Mouse (Mus musculus): ENCODE measurements around the gene Atp9a. TPM values are rescaled to one million over a fixed set of nuclear protein-coding genes. Genes with fewer than 3 reads are reported as not detected.

Gene Atp9a
- polyA plus RNA-seq, 1 experiment = 41.6 TPM

GRCm38 (mm10) chr2:168591076-168591475 is 151.1 kb downstream of the Atp9a start:
- no peaks in the 10 kb centered on the region for H3K79me2 ChIP-seq (ENCODE audit: control insufficient read depth, insufficient read depth)
- TF ChIP-seq POLR2A (IDR thresholded peaks at IDR 0.05; ENCODE audit: insufficient read length, low read depth) (no peak), MYOD1 (IDR thresholded peaks at IDR 0.05; ENCODE audit: control insufficient read depth in 1 of 3, insufficient read length in 2 of 3, low read depth in 2 of 3) (no peak)
- H3K36me3 ChIP-seq (ENCODE audit: control insufficient read depth, insufficient read depth) = no peaks in the 10 kb centered on the region
- no peak overlapping the region for H3K4me2 ChIP-seq (ENCODE audit: low read depth)
- H3ac ChIP-seq (ENCODE audit: control insufficient read depth, insufficient read length) = no peak overlapping the region
- H3K27me3 ChIP-seq (ENCODE audit: control insufficient read depth, insufficient read depth, insufficient read length) = no peaks in the 10 kb centered on the region
- H3K4me3 ChIP-seq = no peak overlapping the region

- Histone ChIP-seq H3K4me3 (no peak overlapping the region), H3K27me3 (ENCODE audit: control insufficient read depth, insufficient read depth, insufficient read length) (no peaks in the 10 kb centered on the region), H3K79me2 (ENCODE audit: control insufficient read depth, insufficient read depth) (no peaks in the 10 kb centered on the region), H3K36me3 (ENCODE audit: control insufficient read depth, insufficient read depth) (no peaks in the 10 kb centered on the region), H3ac (ENCODE audit: control insufficient read depth, insufficient read length) (no peak overlapping the region), H3K4me2 (ENCODE audit: low read depth) (no peak overlapping the region)
- TF ChIP-seq MYOD1 (IDR thresholded peaks at IDR 0.05; ENCODE audit: control insufficient read depth in 1 of 3, insufficient read length in 2 of 3, low read depth in 2 of 3) (no peak), USF1 (IDR thresholded peaks at IDR 0.05; ENCODE audit: low read depth) (no peak), CEBPB (IDR thresholded peaks at IDR 0.05; ENCODE audit: insufficient read depth, poor library complexity, severe bottlenecking) (no peak), POLR2A (IDR thresholded peaks at IDR 0.05; ENCODE audit: insufficient read length, low read depth) (no peak), POLR2AphosphoS2 (IDR thresholded peaks at IDR 0.05; ENCODE audit: insufficient read length, low read depth) (no peak), REST (IDR thresholded peaks at IDR 0.05; ENCODE audit: insufficient read depth, insufficient read length) (no peak), MAX (IDR thresholded peaks at IDR 0.05; ENCODE audit: low read depth) (no peak), MYOG (IDR thresholded peaks at IDR 0.05; ENCODE audit: control insufficient read depth in 1 of 3, insufficient read depth in 1 of 3, insufficient read length in 2 of 3, low read depth in 2 of 3) (no peak), E2F4 (IDR thresholded peaks at IDR 0.05; ENCODE audit: insufficient read depth) (no peak), SRF (IDR thresholded peaks at IDR 0.05; ENCODE audit: control insufficient read depth, insufficient read length, low read depth) (no peak), TCF12 (IDR thresholded peaks at IDR 0.05; ENCODE audit: insufficient read depth, poor library complexity, severe bottlenecking) (no peak)
Measured at GRCm38 (mm10) chr2:168590556-168590955, 151.7 kb downstream of the Atp9a start.

- H3ac ChIP-seq (ENCODE audit: control insufficient read depth, insufficient read length) = no peak overlapping the region
- no peaks in the 10 kb centered on the region for H3K36me3 ChIP-seq (ENCODE audit: control insufficient read depth, insufficient read depth)
- TF ChIP-seq MYOG (IDR thresholded peaks at IDR 0.05; ENCODE audit: control insufficient read depth in 1 of 3, insufficient read depth in 1 of 3, insufficient read length in 2 of 3, low read depth in 2 of 3) (no peak), MYOD1 (IDR thresholded peaks at IDR 0.05; ENCODE audit: control insufficient read depth in 1 of 3, insufficient read length in 2 of 3, low read depth in 2 of 3) (peak in 1 of 3 experiments; percentile 44)
- no peak overlapping the region for H3K4me2 ChIP-seq (ENCODE audit: low read depth)
- H3K4me3 ChIP-seq = no peak overlapping the region
- H3K79me2 ChIP-seq (ENCODE audit: control insufficient read depth, insufficient read depth) = no peaks in the 10 kb centered on the region
- no peaks in the 10 kb centered on the region for H3K27me3 ChIP-seq (ENCODE audit: control insufficient read depth, insufficient read depth, insufficient read length)
Measured at GRCm38 (mm10) chr2:168590168-168590551, 152.0 kb downstream of the Atp9a start.

GRCm38 (mm10) chr2:168589368-168590167 is 152.6 kb downstream of the Atp9a start:
- H3ac ChIP-seq (ENCODE audit: control insufficient read depth, insufficient read length) = no peak overlapping the region
- no peak for TF ChIP-seq TCF12 (IDR thresholded peaks at IDR 0.05; ENCODE audit: insufficient read depth, poor library complexity, severe bottlenecking)
- TF ChIP-seq MYOG (IDR thresholded peaks at IDR 0.05; ENCODE audit: control insufficient read depth in 1 of 3, insufficient read depth in 1 of 3, insufficient read length in 2 of 3, low read depth in 2 of 3) = no peak
- TF ChIP-seq POLR2A (IDR thresholded peaks at IDR 0.05; ENCODE audit: insufficient read length, low read depth) = no peak
- no peak for TF ChIP-seq POLR2AphosphoS2 (IDR thresholded peaks at IDR 0.05; ENCODE audit: insufficient read length, low read depth)
- TF ChIP-seq MYOD1 (IDR thresholded peaks at IDR 0.05; ENCODE audit: control insufficient read depth in 1 of 3, insufficient read length in 2 of 3, low read depth in 2 of 3) = no peak
- TF ChIP-seq REST (IDR thresholded peaks at IDR 0.05; ENCODE audit: insufficient read depth, insufficient read length) = no peak
- no peak for TF ChIP-seq CEBPB (IDR thresholded peaks at IDR 0.05; ENCODE audit: insufficient read depth, poor library complexity, severe bottlenecking)
- H3K36me3 ChIP-seq (ENCODE audit: control insufficient read depth, insufficient read depth) = no peaks in the 10 kb centered on the region
- peak overlapping the region; percentile 41 for H3K4me2 ChIP-seq (ENCODE audit: low read depth)
- no peaks in the 10 kb centered on the region for H3K27me3 ChIP-seq (ENCODE audit: control insufficient read depth, insufficient read depth, insufficient read length)
- no peak overlapping the region for H3K4me3 ChIP-seq
- H3K79me2 ChIP-seq (ENCODE audit: control insufficient read depth, insufficient read depth) = no peaks in the 10 kb centered on the region

GRCm38 (mm10) chr2:168588591-168589367 is 153.4 kb downstream of the Atp9a start:
- TF ChIP-seq CEBPB (IDR thresholded peaks at IDR 0.05; ENCODE audit: insufficient read depth, poor library complexity, severe bottlenecking) (no peak), POLR2AphosphoS2 (IDR thresholded peaks at IDR 0.05; ENCODE audit: insufficient read length, low read depth) (no peak), POLR2A (IDR thresholded peaks at IDR 0.05; ENCODE audit: insufficient read length, low read depth) (no peak), E2F4 (IDR thresholded peaks at IDR 0.05; ENCODE audit: insufficient read depth) (no peak), REST (IDR thresholded peaks at IDR 0.05; ENCODE audit: insufficient read depth, insufficient read length) (no peak), MYOD1 (IDR thresholded peaks at IDR 0.05; ENCODE audit: control insufficient read depth in 1 of 3, insufficient read length in 2 of 3, low read depth in 2 of 3) (no peak), TCF12 (IDR thresholded peaks at IDR 0.05; ENCODE audit: insufficient read depth, poor library complexity, severe bottlenecking) (no peak), USF1 (IDR thresholded peaks at IDR 0.05; ENCODE audit: low read depth) (no peak), MAX (IDR thresholded peaks at IDR 0.05; ENCODE audit: low read depth) (no peak), MYOG (IDR thresholded peaks at IDR 0.05; ENCODE audit: control insufficient read depth in 1 of 3, insufficient read depth in 1 of 3, insufficient read length in 2 of 3, low read depth in 2 of 3) (no peak), TCF3 (IDR thresholded peaks at IDR 0.05; ENCODE audit: insufficient read length, low read depth) (no peak), SRF (IDR thresholded peaks at IDR 0.05; ENCODE audit: control insufficient read depth, insufficient read length, low read depth) (no peak)
- Histone ChIP-seq H3K4me3 (no peak overlapping the region), H3K27me3 (ENCODE audit: control insufficient read depth, insufficient read depth, insufficient read length) (no peaks in the 10 kb centered on the region), H3K36me3 (ENCODE audit: control insufficient read depth, insufficient read depth) (no peaks in the 10 kb centered on the region), H3K79me2 (ENCODE audit: control insufficient read depth, insufficient read depth) (no peaks in the 10 kb centered on the region), H3K4me2 (ENCODE audit: low read depth) (peak overlapping the region; percentile 41), H3ac (ENCODE audit: control insufficient read depth, insufficient read length) (no peak overlapping the region)

Measured in myocyte (in vitro differentiated cells).